Mouse (Mus musculus): ENCODE measurements around the gene Matk. TPM values are rescaled to one million over a fixed set of nuclear protein-coding genes. Genes with fewer than 3 reads are reported as not detected.

Matk gene
- polyA plus RNA-seq, 1 experiment from 2014 or later = 12.3 TPM

DNA sequence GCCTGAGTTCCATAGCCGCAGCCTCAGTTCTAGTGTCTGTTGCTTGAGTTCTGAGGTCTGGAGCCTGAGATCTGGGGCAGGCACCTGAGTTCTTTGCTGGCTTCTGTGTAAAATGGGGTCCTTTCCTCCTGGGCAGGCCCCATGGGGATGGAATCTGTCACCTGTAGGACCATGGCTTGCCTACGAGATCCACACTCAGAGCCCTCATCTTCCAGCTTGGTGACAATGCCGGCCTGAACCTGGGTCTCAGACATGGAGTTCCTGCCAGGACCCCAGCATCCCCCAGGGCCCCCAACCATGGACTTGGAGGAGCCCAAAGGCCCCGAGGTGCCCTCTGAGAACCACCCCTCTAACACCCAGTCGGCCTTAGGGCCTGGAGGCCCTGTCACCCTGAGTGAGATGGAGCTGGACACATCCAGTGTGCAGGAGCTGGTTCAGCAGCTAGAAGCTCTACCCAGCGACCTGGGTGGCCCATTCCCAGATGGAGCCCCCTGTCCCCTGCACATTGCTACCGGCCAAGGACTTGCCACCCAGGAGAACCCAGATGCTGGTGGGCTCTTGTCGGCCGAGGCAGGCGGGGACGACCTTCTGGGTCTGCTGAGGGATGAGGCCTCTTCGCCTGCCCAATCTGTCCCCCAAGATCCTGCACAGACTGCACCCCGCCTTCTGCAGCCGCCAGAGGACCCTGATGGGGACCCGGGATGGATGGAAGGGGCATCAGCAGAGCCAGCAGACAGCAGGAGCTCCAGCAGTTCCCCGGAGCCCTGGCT lies 16.1 kb downstream of the Matk start:
- no peaks in the 10 kb centered on the region for H3K9me3 ChIP-seq (replicated peaks; ENCODE audit: control insufficient read depth, low read length)
- WGBS = 84% methylated on average over 16 of the region's 16 CpGs
- ATAC-seq (no peak), DNase-seq (ENCODE audit: low spot score) (no peak)
- peak overlapping the region; percentile 76 for H3K9ac ChIP-seq (ENCODE audit: low read length)
- H3K27me3 ChIP-seq (replicated peaks; ENCODE audit: control insufficient read depth, insufficient read depth, low read length) = no peaks in the 10 kb centered on the region
- peak overlapping the region; percentile 47 for H3K4me3 ChIP-seq (ENCODE audit: low read depth, low read length)
- peaks cover 50% of the 10 kb centered on the region for H3K36me3 ChIP-seq (ENCODE audit: control insufficient read depth, insufficient read depth, low read length)
- H3K4me2 ChIP-seq (ENCODE audit: low read length) = peak overlapping the region; percentile 57
- H3K27ac ChIP-seq (ENCODE audit: low read depth, low read length) = no peak overlapping the region
- H3K4me1 ChIP-seq (ENCODE audit: control insufficient read depth, insufficient read depth, low read length) = peaks cover 10% of the 10 kb centered on the region

DNA sequence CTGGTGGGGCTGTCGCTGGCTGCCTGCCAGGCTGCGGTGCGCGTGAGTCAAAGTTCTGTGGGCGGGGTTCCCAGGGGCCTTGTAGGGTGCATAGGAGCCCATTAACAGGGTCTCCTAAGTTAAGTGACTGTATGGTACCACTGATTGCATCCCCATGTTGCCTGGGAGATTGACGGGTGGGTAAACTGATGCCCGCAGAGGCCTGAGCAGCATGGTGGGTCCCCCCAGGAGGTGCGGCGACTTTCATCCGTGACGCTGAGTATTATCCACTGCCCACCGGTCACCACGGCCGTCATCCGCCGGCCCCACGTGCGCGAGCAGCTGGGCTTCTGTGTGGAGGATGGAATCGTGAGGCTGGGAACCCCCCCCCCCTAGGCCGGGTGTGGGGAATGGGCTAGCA lies 19.6 kb downstream of the Matk start:
- H3K27ac ChIP-seq (ENCODE audit: low read depth, low read length) = no peak overlapping the region
- no peak overlapping the region for H3K4me3 ChIP-seq (ENCODE audit: low read depth, low read length)
- DNase-seq (ENCODE audit: low spot score) (no peak), ATAC-seq (no peak)
- no peaks in the 10 kb centered on the region for H3K27me3 ChIP-seq (replicated peaks; ENCODE audit: control insufficient read depth, insufficient read depth, low read length)
- WGBS = 92% methylated on average over 21 of the region's 21 CpGs
- H3K4me2 ChIP-seq (ENCODE audit: low read length) = no peak overlapping the region
- H3K9me3 ChIP-seq (replicated peaks; ENCODE audit: control insufficient read depth, low read length) = no peaks in the 10 kb centered on the region
- peaks cover 32% of the 10 kb centered on the region for H3K36me3 ChIP-seq (ENCODE audit: control insufficient read depth, insufficient read depth, low read length)
- peaks cover 5% of the 10 kb centered on the region; the same call in 1 of the 2 replicates for H3K4me1 ChIP-seq (ENCODE audit: control insufficient read depth, insufficient read depth, low read length)
- no peak overlapping the region for H3K9ac ChIP-seq (ENCODE audit: low read length)

DNA sequence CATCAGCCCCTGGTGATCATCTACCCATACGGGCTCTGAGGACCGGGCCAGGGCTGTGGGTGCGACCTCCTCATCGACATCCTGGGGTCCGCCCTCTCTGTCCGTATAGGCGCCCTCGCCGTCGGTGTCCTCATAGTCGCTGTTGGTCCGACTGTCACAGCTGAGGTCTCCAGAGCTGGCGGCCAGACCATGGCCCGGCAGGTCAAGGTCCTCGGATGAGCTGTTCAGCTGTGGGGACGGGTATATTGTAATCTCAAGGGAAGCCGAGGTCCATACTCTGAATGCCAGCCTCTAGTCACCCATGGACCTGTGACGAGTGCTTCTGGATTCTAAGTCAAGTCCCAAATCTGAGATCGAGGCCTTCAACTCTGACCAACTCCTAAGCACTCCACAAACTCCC lies 21.1 kb downstream of the Matk start:
- H3K27ac ChIP-seq (ENCODE audit: low read depth, low read length) = no peak overlapping the region
- no peak for ATAC-seq
- no peak overlapping the region for H3K4me3 ChIP-seq (ENCODE audit: low read depth, low read length)
- no peaks in the 10 kb centered on the region for H3K4me1 ChIP-seq (ENCODE audit: control insufficient read depth, insufficient read depth, low read length)
- H3K27me3 ChIP-seq (replicated peaks; ENCODE audit: control insufficient read depth, insufficient read depth, low read length) = no peaks in the 10 kb centered on the region
- H3K9ac ChIP-seq (ENCODE audit: low read length) = no peak overlapping the region
- no peak for DNase-seq (ENCODE audit: low spot score)
- H3K4me2 ChIP-seq (ENCODE audit: low read length) = no peak overlapping the region
- H3K36me3 ChIP-seq (ENCODE audit: control insufficient read depth, insufficient read depth, low read length) = peaks cover 32% of the 10 kb centered on the region
- H3K9me3 ChIP-seq (replicated peaks; ENCODE audit: control insufficient read depth, low read length) = no peaks in the 10 kb centered on the region
- WGBS = 95% methylated on average over 19 of the region's 19 CpGs

DNA sequence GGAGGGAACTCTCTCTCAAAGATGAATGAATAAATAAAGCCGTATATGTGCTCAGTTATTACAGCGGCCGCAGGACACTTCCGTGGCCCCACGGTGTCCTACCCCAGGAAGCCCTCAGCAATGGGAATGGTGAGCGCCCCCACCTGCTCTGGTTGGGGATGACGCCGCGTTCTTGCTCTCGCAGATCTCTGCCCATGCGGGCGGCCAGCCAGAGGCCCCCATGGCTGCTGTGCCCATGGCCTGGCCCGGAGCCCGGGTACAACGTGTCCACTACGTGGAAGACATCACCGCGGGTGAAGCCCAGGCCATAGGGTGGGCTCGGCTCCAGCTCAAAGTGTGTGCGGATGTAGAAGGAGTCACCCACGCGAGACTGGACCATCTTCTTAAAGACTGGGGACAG lies 24.9 kb downstream of the Matk start:
- ATAC-seq (no peak), DNase-seq (ENCODE audit: low spot score) (no peak)
- Histone ChIP-seq H3K27me3 (replicated peaks; ENCODE audit: control insufficient read depth, insufficient read depth, low read length) (no peaks in the 10 kb centered on the region), H3K9ac (ENCODE audit: low read length) (no peak overlapping the region), H3K36me3 (ENCODE audit: control insufficient read depth, insufficient read depth, low read length) (peaks cover 12% of the 10 kb centered on the region), H3K4me3 (ENCODE audit: low read depth, low read length) (no peak overlapping the region), H3K9me3 (replicated peaks; ENCODE audit: control insufficient read depth, low read length) (no peaks in the 10 kb centered on the region), H3K4me1 (ENCODE audit: control insufficient read depth, insufficient read depth, low read length) (no peaks in the 10 kb centered on the region), H3K4me2 (ENCODE audit: low read length) (no peak overlapping the region), H3K27ac (ENCODE audit: low read depth, low read length) (no peak overlapping the region)
- 85% methylated on average over 22 of the region's 22 CpGs for WGBS

DNA sequence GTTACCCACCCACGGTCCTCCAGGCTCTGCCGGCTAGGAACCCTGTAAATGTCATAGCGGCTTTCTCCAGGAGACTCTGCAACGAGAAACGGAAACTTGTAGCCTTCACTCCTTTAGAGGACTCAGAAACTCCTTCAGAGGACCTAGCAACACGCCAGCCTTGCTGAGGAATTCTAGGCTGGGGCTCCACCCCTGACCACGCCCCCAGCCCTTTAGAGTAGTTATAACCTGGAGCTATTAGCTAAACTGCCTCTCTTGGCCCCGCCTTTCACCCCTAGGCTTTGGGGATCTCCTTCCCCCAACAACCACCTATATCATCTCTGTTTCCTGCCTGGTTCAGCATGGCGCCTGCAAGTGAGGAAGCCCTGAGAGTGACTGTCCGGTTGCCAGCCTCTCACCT lies 26.8 kb downstream of the Matk start:
- 0 out of 2 replicates have a peak, but pooled peaks cover 3% of the 10 kb centered on the region for H3K27me3 ChIP-seq (replicated peaks; ENCODE audit: control insufficient read depth, insufficient read depth, low read length)
- WGBS = 48% methylated on average over 10 of the region's 10 CpGs
- no peaks in the 10 kb centered on the region for H3K4me1 ChIP-seq (ENCODE audit: control insufficient read depth, insufficient read depth, low read length)
- H3K36me3 ChIP-seq (ENCODE audit: control insufficient read depth, insufficient read depth, low read length) = no peaks in the 10 kb centered on the region
- no peak overlapping the region for H3K27ac ChIP-seq (ENCODE audit: low read depth, low read length)
- H3K9me3 ChIP-seq (replicated peaks; ENCODE audit: control insufficient read depth, low read length) = no peaks in the 10 kb centered on the region
- H3K4me2 ChIP-seq (ENCODE audit: low read length) = no peak overlapping the region
- H3K4me3 ChIP-seq (ENCODE audit: low read depth, low read length) = no peak overlapping the region
- DNase-seq (ENCODE audit: low spot score) (no peak), ATAC-seq (no peak)
- H3K9ac ChIP-seq (ENCODE audit: low read length) = no peak overlapping the region

DNA sequence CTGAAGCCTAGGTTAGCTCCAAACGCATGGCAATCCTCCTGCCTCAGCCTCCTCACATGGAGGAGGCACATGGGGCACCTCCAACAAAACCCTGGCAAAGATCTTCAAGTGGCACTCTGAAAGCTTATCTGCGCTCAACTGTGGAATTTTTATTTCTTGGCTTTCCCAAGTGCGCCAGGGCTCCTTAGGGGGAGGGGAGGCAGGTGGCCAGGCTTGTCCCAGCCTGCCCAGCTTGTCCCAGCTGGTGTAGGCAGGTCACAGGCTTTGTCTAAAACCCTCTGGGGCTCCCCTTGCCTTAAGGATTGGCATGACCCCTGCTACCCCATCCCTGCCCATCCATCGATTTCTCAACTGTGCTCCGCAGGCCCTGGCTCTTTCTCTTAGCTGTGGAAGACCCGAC lies 31.5 kb downstream of the Matk start:
- WGBS = 62% methylated on average over 6 of the region's 6 CpGs
- H3K4me2 ChIP-seq (ENCODE audit: low read length) = no peak overlapping the region
- ATAC-seq (no peak), DNase-seq (ENCODE audit: low spot score) (no peak)
- H3K4me3 ChIP-seq (ENCODE audit: low read depth, low read length) = no peak overlapping the region
- H3K27me3 ChIP-seq (replicated peaks; ENCODE audit: control insufficient read depth, insufficient read depth, low read length) = peaks cover 7% of the 10 kb centered on the region; the same call in 1 of the 2 replicates
- no peaks in the 10 kb centered on the region for H3K36me3 ChIP-seq (ENCODE audit: control insufficient read depth, insufficient read depth, low read length)
- H3K4me1 ChIP-seq (ENCODE audit: control insufficient read depth, insufficient read depth, low read length) = no peaks in the 10 kb centered on the region
- H3K9me3 ChIP-seq (replicated peaks; ENCODE audit: control insufficient read depth, low read length) = no peaks in the 10 kb centered on the region
- H3K9ac ChIP-seq (ENCODE audit: low read length) = no peak overlapping the region
- no peak overlapping the region for H3K27ac ChIP-seq (ENCODE audit: low read depth, low read length)

DNA sequence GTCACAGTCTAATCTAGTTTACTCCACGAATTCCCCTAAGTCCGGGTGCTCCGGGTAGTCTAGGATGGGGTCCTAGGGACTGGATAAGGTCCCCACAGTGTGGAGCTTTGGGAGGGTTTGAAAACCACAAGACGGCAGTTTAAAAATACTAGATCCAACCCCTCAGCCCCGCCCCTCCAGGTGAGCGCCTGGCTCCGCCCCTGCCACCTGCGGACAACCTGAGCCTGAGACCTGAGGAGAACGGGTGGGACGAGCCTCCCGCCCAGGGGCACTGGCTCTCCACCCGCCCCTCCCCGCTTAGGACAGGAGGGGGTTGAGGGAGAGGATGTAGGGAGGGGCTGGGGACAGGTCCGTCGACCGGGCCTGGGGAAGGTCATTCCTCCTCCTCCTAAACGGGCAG lies 32.0 kb downstream of the Matk start:
- no peaks in the 10 kb centered on the region for H3K9me3 ChIP-seq (replicated peaks; ENCODE audit: control insufficient read depth, low read length)
- H3K4me3 ChIP-seq (ENCODE audit: low read depth, low read length) = peak overlapping the region; percentile 43; the same call in 1 of the 2 replicates
- DNase-seq (ENCODE audit: low spot score) = no peak
- 0 out of 2 replicates have a peak overlapping the region, but pooled peaks have one; percentile 67 for H3K9ac ChIP-seq (ENCODE audit: low read length)
- 14% methylated on average over 17 of the region's 17 CpGs for WGBS
- H3K36me3 ChIP-seq (ENCODE audit: control insufficient read depth, insufficient read depth, low read length) = no peaks in the 10 kb centered on the region
- H3K27me3 ChIP-seq (replicated peaks; ENCODE audit: control insufficient read depth, insufficient read depth, low read length) = peaks cover 7% of the 10 kb centered on the region; the same call in 1 of the 2 replicates
- H3K4me2 ChIP-seq (ENCODE audit: low read length) = peak overlapping the region; percentile 73
- no peaks in the 10 kb centered on the region for H3K4me1 ChIP-seq (ENCODE audit: control insufficient read depth, insufficient read depth, low read length)
- no peak overlapping the region for H3K27ac ChIP-seq (ENCODE audit: low read depth, low read length)
- no peak for ATAC-seq

DNA sequence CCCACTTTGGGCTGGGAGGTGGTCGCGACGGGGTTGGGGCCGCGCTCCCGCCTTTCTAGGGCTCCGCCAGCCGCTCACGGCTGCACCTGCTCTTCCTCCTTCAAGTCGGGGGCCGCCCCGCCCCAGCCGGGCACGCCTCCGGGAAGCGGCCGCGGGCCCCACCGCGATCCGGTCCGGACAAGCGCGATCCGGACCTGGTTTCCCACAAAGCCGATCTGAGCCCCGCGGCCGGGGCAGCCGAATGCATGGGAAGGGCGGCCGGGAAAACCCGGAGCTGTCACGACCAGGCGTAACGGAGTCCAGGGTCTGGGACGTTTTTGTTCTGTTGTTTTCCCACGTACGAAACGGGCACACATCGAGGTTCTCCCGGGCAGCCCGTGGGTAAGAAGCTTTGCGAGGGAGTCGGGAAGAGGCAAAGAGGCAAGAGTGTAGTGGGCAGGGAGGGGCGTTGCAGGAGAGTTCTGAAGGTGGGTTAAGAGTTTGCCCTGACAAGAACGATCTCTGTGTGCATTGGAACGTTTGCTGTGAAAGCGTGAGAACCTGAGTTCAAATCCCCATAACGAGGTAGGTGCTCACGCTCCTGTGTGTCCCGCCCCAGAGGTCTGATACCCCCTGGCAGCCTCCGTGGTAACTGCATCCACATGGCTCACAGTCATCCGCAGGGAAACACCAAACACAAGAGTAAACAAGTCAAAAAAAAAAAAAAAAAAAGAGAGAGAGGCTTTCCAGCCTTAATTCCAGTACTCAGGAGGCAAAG lies 33.1 kb downstream of the Matk start:
- no peak overlapping the region for H3K27ac ChIP-seq (ENCODE audit: low read depth, low read length)
- ATAC-seq (peak; percentile 87), DNase-seq (ENCODE audit: low spot score) (peak; percentile 93)
- peak overlapping the region; percentile 73 for H3K4me2 ChIP-seq (ENCODE audit: low read length)
- peak overlapping the region; percentile 67 for H3K9ac ChIP-seq (ENCODE audit: low read length)
- H3K4me1 ChIP-seq (ENCODE audit: control insufficient read depth, insufficient read depth, low read length) = peaks cover 3% of the 10 kb centered on the region; the same call in 1 of the 2 replicates
- peaks cover 7% of the 10 kb centered on the region; the same call in 1 of the 2 replicates for H3K27me3 ChIP-seq (replicated peaks; ENCODE audit: control insufficient read depth, insufficient read depth, low read length)
- 1% methylated on average over 54 of the region's 54 CpGs for whole genome bisulfite sequencing
- H3K9me3 ChIP-seq (replicated peaks; ENCODE audit: control insufficient read depth, low read length) = no peaks in the 10 kb centered on the region
- no peaks in the 10 kb centered on the region for H3K36me3 ChIP-seq (ENCODE audit: control insufficient read depth, insufficient read depth, low read length)
- peak overlapping the region; percentile 43 for H3K4me3 ChIP-seq (ENCODE audit: low read depth, low read length)

DNA sequence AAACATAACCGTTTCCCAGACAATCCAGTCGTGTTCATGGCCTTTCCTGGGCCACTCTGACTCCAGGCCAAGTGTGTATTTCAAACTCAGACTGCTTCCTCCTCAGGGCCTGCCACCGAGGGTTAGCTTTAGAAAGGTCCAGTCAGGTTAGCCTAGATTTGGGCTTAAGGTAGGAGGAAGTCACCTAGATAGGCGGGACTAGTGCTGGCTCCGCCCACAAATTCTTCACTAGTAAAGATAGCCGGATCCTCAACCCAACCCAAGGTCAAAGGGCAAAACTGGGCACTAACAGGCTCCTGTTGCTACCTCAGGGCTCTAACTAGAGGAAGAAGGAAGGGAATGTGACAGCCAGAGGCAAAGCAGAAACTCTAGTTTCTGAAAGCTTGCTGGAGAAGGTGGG lies 33.9 kb downstream of the Matk start:
- no peak overlapping the region for H3K4me3 ChIP-seq (ENCODE audit: low read depth, low read length)
- DNase-seq (ENCODE audit: low spot score) = no peak
- no peaks in the 10 kb centered on the region for H3K36me3 ChIP-seq (ENCODE audit: control insufficient read depth, insufficient read depth, low read length)
- no peak overlapping the region for H3K27ac ChIP-seq (ENCODE audit: low read depth, low read length)
- H3K9me3 ChIP-seq (replicated peaks; ENCODE audit: control insufficient read depth, low read length) = no peaks in the 10 kb centered on the region
- ATAC-seq = no peak
- H3K27me3 ChIP-seq (replicated peaks; ENCODE audit: control insufficient read depth, insufficient read depth, low read length) = peaks cover 7% of the 10 kb centered on the region; the same call in 1 of the 2 replicates
- WGBS = 52% methylated on average over 6 of the region's 6 CpGs
- no peak overlapping the region for H3K9ac ChIP-seq (ENCODE audit: low read length)
- H3K4me2 ChIP-seq (ENCODE audit: low read length) = no peak overlapping the region
- H3K4me1 ChIP-seq (ENCODE audit: control insufficient read depth, insufficient read depth, low read length) = peaks cover 3% of the 10 kb centered on the region; the same call in 1 of the 2 replicates

Data from forebrain, embryonic 14.5 days (tissue).